Mouse (Mus musculus): ENCODE data around the gene Idh3g.
"Not testable (repeated sequence)": the region's sequence is repeated elsewhere in the genome, so short reads cannot be mapped to it uniquely, and the experiment has no call there.

Gene Idh3g

GRCm38 (mm10) chrX:73756334-73757140 is 30.2 kb downstream of the Idh3g start, which contains the start of gene Plxnb3:
Plxnb3 (plus strand) TSS chrX:73757090.
- no peak for DNase-seq (ENCODE audit: low read depth)

DNA sequence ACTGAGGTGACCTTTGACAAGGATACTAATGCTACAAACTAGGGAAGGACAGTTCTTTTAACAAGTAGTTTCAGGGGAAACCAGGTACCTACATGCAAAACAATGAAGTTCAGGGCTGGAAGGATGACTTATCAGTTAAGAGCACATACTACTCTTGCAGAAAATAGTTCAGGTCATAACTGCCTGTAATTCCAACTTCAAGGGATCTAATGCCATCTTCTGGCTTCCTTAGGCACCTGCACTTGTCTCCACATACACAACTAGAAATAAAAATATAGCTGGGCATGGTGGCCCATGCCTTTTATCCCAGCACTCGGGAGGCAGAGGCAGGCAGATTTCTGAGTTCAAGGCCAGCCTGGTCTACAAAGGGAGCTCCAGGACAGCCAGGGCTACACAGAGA is 37.7 kb downstream of the Idh3g start:
- DNase-seq (ENCODE audit: low read depth): no peak

DNA sequence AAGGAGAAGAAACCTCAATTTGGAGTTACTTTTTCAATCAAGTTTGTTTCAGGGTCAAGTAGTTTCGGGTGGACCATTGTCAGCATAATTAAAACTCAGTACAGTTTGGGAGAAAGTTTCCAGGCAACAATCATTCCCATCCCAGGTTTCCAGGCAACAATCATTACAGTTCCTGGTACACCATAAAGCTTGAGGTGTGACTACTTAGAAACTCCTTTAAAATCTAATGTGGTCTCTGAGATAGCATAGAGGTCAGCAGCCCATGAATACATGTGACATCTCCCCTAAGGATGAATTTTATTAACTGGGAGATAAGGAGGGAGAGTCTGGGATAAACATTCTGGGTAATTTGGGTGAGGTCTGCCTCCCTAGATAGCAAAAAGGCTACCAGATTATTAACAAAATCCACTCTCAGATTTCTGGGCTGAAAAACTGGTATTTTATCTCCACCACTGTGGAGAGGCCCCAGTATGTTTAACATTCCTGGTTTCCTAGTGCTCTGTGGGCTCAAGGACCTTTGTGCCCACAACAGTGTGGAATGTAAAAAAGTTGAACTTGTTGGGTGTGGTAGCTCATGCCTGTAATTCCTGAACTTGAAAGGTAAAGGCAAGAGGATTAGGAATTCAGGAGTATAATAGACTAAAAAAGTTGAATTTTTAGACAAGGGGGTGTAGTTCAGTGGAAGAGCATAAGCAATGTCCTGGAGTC is 41.8 kb downstream of the Idh3g start:
- no peak for DNase-seq (ENCODE audit: low read depth)

DNA sequence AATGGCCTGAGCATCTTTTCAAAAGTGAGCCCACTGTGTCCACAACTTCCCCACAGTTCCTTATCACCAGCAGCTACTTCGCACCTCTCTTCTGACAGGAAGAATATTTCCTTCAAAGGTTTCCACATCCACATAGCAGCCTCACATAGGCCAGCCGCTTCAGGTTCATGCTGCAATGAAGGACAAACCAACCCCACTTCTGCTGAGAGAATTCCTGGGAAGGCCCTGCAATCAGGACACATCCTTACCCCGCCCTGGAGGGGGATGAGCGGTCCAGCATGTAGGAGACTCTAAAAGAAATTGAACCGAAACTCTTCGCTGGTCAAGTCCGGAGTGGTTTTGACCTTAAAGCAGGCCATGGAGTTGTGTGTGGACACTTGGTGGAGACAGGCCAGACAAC is 46.9 kb downstream of the Idh3g start:
- DNase-seq (ENCODE audit: low read depth): not testable (repeated sequence)

DNA sequence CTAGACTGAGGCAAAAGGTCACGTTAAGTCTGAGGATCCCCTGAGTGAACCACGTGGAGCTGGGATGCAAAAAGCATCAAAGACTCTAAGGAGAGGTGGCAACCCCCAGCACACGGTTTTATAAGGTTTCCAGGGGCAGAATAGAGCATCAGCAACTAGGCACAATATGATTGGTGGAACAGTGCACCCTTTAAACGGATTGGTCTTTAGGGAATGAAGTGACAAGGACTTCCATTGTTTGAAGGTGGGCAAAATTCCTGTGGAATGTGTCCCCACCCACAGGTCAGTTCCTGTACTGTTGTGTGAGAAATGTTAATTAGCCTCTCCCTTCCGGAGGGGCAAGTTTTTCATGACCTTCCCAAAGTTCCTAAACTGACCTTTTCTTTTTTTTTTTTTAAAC is 47.5 kb downstream of the Idh3g start:
- no peak for DNase-seq (ENCODE audit: low read depth)

- DNase-seq (ENCODE audit: low read depth): no peak
Observed at GRCm38 (mm10) chrX:73738155-73738554, 48.5 kb downstream of the Idh3g start.

GRCm38 (mm10) chrX:73730908-73731307 is 55.8 kb downstream of the Idh3g start:
- DNase-seq (ENCODE audit: low read depth): no peak
